Mouse (Mus musculus) cerebellum, postnatal 25 days (tissue): ENCODE measurements around the gene Fnip1.

Experiments
- DNase-seq, 2 experiments: peaks; one replicate each; pipeline ENCODE4 v3.0.0; 2021; ENCODE audit warnings: mixed read lengths in 2 of 2

Gene Fnip1

DNA sequence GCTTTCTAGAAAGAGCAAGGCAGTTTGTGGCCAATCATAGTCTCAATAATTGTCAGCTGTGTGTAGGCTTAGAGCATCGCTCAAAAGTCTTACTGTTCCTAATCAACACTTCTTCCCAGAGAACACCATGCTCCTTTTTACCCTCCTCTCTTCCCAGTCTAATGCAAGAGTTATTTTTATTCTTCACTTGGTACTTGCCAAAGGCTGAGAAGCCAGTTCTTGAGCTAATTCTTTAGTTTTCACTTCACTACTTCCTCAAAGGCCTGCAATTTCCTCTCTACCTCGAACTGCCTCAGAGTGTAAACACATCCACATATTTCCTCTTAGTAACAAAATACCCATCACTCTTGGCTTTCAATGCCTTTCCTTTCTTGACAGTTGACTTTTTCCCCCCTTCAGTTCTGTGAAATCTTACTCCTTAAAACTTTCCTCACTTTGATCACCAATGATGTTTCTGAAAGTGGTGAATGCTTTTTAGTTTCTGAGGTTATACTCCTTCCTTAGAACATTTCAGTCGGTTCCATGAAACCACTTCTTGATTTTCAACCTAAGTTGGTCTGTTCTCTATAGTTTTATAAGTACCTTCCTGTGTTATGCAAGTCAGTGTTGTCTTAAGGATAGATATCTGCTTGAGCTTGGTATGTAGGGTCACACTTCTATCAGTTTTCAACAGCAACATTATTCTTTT lies 26.7 kb downstream of the Fnip1 start:
- DNase-seq: no peak

- DNase-seq: no peak
These were observed 34.2 kb downstream of the Fnip1 start for GRCm38 (mm10) chr11:54472231-54472630.

DNA sequence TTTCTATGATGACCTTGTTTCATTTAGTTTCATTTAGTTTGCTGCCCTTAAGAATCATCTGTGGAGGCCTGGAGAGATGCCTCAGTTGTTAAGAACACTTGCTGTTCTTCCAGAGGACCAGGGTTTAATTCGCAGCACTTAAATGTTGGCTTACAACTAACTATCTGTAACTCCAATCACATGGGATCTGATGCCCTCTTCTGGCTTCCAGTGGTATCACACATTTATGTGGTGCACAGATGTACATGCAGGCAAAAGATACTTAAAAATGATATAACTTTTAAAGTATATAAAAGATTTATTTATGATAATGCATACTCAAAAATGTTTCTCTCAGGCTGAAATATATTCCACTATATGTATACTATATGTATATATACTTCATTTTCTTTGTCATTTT lies 40.4 kb downstream of the Fnip1 start:
- peak in 1 of 2 experiments; percentile 19 for DNase-seq

DNA sequence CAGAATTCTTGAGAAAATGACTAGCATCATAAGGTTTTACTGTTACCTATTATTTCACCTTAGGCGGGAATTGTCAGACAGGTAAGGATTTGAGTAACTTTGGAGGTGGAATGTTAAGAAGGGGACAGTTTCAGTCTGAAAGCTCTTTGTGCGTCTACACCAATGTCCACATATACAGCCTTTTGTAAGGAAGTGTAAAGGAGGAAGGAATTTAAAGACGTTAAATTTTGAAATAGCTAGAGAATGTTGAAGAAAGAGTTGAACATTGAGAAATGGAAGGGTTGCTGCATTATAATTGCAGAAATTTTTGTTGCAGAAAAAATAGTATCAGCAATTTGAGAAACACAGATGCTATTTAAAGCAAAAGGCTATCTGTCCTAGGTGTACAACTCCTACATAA lies 48.0 kb downstream of the Fnip1 start:
- DNase-seq: no peak

DNA sequence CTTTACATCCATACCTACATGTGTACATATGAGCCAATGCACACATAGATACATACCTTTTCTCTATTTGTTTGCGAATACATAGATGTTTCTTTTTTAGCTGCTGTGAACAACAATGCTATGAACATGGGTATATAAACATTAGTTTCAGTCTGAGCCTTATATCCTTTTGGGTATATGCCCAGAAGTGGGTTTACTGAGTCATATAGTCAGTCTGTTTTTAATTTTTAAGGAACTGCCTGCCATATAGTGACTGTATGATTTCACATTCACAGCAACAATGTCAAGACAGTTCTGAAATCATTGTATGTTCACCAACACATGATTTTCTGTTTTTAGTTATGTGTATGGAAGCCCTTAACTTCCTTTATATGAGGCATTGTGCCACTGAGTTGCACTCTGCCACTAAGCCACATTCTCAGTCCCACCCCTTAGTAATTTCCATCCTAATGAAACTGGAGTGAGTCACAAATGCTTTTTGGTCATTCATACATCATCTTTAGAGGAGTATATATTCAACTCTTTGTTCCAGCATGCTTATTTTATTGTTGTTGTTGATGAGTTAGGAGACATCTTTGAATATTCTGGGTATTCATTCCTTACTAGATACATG lies 54.1 kb downstream of the Fnip1 start:
- DNase-seq: no peak

GRCm38 (mm10) chr11:54492559-54492958 lies 54.6 kb downstream of the Fnip1 start:
- no peak for DNase-seq

GRCm38 (mm10) chr11:54499838-54500237 lies 61.8 kb downstream of the Fnip1 start:
- no peak for DNase-seq

DNA sequence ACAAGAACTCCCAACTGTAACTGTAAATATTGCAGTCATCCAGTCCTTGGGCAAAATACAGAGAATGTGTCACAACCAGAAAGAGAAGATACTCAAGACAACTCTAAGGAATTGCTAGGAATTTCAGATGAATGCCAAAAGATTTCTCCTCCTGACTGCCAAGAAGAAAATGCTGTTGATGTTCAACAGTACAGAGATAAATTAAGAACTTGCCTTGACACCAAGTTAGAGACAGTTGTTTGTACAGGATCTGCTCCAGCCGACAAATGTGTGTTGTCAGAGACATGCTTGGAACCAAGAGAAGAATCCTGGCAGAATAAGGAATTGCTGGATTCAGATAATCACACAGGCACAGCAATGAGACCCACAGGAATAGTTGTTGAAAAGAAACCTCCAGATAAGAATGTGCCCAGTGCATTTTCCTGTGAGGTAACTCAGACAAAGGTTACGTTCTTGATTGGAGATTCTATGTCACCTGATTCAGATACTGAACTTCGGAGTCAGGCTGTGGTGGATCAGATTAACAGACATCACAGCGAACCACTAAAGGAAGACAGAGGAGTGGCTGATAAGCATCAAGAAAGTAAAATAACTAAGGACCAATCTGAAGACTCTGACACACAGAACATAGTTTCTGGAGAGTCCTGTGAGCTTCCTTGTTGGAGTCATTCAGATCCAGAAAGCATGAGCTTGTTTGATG lies 64.7 kb downstream of the Fnip1 start:
- no peak for DNase-seq

DNA sequence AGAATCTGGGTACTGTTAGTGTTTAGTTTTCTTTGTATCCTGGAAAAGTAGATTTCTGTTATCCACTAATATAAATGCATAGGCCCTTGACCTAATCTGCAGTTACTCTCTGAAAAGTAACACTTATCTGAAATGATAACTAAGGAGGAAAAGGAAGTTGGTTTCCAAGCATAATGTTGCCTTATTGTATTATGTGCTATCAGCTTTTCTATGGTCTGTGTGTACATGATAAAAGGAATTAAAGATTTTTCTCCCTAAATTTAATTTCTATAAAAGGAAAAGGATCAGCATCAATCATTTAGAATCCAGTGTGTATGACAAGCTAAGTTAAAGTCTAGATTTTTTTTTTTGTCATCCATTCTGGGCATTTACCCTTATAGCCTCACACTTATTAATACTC lies 75.6 kb downstream of the Fnip1 start:
- no peak for DNase-seq

- DNase-seq: peak; percentile 17 to 36
These were observed 84.0 kb downstream of the Fnip1 start for GRCm38 (mm10) chr11:54521927-54522528.

DNA sequence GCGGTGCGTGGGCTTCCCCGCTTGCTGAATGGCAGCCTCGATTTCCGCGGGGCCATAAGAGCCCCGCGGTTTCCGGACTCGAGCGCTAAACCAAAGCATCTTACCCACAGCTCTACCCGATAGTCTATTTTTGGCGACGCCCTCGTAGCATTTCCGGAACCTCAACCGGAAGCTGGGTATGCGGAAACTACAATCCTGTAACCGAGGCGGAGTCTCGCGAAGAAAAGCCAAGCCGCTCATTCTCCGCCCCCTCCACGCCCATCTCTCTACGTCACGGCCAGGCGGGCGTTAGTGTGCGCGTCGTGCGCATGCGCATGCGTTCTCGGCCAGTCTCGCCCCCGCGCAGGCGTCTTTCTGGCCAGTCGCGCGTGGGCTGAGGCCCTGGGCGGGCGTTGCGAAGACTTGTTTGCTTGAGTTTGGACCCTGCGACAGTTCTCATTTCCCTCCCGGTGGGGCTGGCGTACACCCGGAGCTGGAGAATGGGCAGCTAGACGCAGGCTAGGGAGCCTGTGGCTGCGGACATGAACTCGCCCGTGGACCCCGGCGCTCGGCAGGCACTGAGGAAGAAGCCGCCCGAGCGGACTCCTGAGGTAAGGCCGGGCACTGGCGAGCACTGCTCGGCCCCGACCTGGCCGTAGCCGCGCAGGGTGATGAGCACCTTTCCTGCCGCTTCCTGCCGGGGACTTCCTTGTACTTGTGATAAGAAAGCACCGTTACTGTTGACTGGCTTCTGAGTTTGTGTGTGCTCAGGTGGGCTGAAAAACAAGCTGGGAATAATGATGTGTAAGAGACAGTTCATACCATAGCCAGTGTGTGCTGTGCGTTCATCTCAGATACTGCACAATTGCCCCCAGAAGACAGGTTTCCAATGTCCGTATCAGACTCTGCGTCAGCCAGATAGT lies 84.8 kb downstream of the Fnip1 start, which contains the start of gene Rapgef6:
Gene Rapgef6, plus strand, starts transcription at position 319 of the 902 bp plus-strand sequence.
- DNase-seq: peak; percentile 99

GRCm38 (mm10) chr11:54523431-54524001 lies 85.5 kb downstream of the Fnip1 start:
- DNase-seq: no peak

DNA sequence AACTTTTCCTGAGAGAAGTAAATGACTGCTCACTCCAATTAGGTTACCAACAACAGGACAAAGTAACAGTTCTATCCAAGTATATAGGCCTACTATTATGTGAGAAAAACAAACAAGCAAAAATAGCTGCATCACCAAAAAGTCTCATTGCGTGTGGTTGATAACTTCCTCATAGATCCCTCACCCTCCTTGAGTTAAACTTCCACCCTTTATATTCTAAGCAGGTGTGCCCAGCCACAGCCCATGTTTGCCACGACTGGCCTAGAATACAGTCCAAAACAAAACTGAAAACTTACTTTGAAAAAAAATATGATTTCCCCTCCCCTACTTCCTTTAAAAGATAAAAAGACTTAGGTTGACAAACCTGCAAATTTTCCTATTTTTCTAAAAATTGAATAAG lies 90.0 kb downstream of the Fnip1 start:
- DNase-seq: no peak

GRCm38 (mm10) chr11:54530391-54530790 lies 92.4 kb downstream of the Fnip1 start:
- DNase-seq: peak in 1 of 2 experiments; percentile 14

DNA sequence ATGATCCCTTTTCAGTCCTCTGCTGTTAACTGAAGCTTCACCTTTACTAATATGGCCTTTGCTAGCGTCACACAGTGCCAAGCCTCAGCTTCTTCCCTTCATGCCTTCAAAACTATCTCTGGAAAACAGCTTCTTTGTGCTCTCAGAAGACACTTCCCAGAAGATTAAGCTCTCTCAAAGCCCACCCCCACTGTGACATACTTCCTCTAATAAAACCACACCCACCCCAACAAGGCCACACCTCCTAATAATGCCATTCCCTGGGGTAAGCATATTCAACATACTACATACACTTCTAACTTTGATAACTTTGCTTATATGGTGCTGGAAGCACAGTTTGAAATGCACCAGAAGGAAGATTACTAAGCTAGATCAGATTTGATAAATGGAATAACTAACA lies 92.9 kb downstream of the Fnip1 start:
- DNase-seq: no peak

- DNase-seq: no peak
These were observed 95.8 kb downstream of the Fnip1 start for GRCm38 (mm10) chr11:54533834-54534233.

DNA sequence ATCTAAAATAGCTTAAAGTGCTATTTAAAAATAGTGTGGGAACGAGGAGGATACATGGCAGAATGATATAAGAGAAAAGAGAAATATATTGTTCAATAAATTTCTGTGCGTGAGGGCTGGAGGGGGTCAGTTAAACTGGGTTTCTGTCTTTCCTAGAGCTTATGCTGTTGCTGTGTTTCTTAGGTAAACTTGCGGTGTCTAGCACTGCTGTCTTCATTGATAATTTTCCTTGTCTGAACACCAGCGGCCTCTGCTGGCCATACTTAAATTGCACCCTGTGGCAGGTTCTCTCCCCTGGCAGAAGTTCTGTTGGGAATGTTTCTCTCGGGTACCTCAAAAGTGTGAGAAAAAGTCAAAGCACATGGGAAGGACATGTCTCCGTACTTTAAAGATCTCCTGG lies 96.9 kb downstream of the Fnip1 start:
- peak; percentile 77 to 82 for DNase-seq

- no peak for DNase-seq
These were observed 101.0 kb downstream of the Fnip1 start for GRCm38 (mm10) chr11:54539031-54539430.

DNA sequence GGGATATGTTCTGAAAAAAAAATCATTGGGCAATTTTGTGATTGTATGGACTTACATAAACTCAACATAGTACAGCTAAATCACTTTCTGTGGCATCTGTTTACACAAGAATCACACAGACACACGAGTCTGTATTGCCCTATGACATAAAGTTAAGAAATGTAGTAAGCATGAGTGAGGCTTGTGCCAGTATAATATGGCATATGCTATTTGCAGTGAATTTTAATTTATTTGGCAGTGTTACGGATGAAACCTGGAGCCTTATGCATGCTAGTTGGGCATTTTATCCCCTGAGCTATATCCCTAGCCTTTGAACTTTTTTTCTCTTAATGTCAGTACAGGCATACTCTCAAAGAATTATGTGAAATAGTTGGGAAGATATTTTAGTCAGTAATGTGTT lies 101.5 kb downstream of the Fnip1 start:
- no peak for DNase-seq

- DNase-seq: no peak
These were observed 102.3 kb downstream of the Fnip1 start for GRCm38 (mm10) chr11:54540328-54540727.

- DNase-seq: no peak
These were observed 104.4 kb downstream of the Fnip1 start for GRCm38 (mm10) chr11:54542414-54542813.

DNA sequence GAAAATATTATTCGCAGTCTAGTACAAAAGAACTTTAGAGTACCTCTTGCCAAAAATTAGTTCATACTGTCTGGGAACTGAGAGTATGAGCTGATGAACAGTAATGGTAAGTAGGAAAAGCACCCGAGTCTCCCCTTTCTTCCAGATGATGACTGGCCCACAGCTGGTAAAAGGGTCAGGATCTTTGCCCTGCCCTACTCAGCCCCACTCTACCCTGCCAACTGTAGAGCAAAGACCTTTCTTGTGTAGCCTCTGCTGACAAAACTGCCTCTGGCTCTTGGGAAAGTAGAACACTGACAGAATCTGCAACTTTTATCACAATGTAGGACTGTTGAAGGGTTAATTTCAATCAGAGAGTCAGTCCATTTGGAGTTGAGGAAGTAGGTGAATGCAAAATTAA lies 117.0 kb downstream of the Fnip1 start:
- no peak for DNase-seq
